Mouse (Mus musculus) cerebellum, adult 9-11 months (tissue): Measurements from ENCODE around the gene Cdsn.
"Not testable (repeated sequence)": the region's sequence is repeated elsewhere in the genome, so short reads cannot be mapped to it uniquely, and the experiment has no call there.

Experiments
- DNase-seq: peaks from one replicate; pipeline ENCODE4 v3.0.0; 2022

Cdsn gene

DNA sequence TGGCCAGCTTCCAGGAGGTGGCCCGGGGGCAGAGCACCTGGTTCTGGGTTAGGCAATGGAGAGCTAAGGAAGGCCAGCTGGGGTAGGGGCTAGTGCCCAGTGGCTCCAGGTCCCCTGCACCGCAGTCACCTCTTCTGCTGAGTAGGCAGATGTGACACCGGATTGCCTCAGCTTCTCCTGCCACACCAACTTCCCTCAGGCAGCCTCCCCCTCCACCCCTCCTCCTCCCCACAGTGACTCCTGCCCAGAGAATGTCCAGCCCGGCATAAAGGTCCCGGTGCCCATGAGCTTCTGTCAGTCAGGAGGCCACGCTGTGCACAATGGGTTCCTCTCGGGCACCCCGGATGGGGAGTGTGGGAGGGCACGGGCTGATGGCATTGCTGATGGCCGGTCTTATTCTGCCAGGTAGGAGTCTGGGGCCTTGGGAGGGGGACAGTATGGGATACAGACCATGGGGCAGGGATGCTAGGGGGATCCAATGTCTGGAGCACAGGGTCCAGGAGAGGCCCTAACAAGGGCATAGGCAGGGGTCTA is at the start of gene Cdsn:
TSS of gene Cdsn (plus strand) at position 248 of the 534 bp plus-strand sequence.
- no peak for DNase-seq

DNA sequence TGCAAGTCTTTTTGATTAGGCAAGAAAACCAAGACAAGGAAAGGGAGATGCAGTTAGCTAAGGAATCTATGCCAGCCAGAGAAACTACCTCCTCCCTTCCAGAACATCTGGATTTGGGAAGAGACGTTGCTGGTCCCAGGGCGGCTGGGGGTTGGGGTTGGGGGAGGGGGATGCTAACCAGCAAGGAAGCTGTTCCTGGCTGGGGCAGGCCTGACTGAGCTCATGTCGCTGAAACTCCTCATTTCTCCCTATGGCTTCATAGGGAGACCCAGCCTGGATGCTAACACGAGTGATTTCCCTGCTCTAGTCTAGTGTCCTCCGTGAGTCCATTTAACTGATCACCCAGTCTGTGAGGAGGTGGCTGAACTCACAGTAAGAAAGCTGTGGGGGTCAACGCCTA is 49.7 kb upstream of the Cdsn start:
- no peak for DNase-seq

DNA sequence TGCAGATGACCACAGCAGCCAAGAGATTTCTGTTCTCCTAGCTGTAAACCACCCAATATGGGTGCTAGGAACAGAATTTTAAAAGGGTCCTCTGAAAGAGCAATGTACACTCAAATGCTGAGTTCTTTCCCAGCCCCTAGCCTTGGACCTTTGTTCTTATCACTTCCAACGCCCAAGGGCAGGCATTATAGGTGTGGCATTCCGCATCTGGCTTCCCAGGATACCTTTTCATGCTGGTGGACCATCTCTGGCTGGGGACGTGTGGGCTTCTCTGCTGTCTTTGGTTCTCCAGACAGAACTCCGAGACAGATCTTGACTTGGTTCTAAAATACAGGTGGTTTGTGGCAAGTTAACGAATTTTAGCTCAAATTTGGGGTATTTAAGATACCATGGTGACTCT is 49.2 kb upstream of the Cdsn start:
- no peak for DNase-seq

DNA sequence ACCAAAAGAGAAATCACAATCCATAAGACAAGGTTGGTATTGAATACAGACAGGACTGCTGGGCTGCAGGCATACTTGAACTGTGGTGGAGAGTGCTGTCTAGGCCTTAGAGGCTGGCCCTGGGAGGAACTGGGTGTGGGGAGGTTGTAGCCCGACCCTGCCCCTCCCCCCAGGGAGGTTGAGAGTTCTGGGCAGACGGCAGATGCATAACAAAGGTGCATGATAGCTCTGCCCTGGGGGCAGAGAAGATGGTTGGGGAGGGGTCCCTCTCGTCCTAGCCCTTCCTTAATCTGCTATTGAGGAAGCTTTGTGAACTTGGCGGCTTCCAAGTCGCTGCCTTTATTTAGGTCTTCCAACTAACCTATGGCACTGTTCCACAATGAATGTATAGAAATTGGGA is 48.1 kb upstream of the Cdsn start:
- DNase-seq: no peak

DNA sequence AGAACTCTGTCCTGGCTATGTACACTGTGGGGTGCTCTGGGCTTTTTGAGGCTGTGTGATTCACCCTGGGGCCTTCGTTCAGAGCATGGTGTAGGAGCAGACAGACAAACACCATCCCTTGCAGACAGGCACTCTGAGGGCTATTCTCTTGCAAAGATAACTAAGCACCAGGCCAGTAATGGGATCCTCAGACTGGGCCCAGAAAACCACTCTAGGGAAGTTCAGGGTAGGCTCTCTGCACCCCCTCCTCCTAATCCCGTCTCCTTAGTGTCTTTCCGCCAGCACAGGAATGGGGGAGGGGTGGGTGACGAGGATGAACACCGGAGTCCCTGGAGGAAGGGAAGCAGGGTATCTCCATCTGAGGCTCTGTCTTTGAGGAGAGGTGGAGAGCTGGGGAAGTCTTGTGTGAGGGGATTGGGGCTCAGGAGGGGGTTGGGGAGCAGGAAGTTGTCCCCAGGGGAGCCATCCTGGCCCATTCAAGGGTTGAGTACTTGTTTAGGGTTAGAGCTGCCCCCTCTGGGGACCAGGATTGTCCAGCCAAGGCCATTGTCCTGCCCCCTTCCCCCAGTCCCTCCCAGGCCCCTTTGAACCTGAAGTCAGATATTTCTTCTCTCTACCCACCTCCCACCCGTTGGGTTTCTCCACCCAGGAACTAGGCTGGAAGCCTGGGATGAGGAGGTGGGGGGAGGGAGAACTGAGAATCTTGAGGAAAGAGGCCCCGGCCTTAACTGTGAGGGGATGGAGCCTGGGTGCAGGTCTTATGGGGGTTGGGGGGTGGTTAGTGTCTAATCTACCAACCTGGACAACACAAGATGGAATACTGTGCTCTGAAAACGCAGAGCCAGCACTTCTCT is 47.1 kb upstream of the Cdsn start:
- no peak for DNase-seq

DNA sequence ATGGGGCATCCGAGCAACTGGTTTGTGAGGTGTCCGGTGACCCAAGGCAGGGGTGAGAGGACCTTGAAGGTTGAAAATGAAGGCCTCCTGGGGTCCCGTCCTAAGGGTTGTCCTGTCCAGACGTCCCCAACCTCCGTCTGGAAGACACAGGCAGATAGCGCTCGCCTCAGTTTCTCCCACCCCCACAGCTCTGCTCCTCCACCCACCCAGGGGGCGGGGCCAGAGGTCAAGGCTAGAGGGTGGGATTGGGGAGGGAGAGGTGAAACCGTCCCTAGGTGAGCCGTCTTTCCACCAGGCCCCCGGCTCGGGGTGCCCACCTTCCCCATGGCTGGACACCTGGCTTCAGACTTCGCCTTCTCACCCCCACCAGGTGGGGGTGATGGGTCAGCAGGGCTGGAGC is 46.2 kb upstream of the Cdsn start, which contains the start of gene Pou5f1:
TSS of gene Pou5f1 (plus strand) at position 243 of the 400 bp plus-strand sequence.
- no peak for DNase-seq

DNA sequence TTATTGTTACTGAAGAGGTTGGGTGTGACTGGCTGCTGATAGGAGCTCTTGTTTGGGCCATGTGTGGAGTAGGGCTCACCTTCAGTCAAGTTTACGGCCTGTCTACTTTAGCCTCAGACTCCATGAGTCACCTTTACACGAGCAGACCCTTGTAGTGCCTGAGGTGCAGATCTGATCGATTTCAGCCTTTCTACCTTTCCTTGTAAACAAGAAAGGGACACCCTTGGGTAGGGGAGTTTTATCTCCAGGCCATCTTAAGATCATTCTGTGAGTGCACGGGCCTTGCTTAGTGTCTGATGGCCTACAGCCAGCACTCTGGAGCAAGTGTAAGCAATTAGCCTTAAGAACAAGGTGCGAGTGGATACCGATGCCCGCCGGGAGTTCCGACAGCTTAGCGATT is 45.0 kb upstream of the Cdsn start:
- no peak for DNase-seq

DNA sequence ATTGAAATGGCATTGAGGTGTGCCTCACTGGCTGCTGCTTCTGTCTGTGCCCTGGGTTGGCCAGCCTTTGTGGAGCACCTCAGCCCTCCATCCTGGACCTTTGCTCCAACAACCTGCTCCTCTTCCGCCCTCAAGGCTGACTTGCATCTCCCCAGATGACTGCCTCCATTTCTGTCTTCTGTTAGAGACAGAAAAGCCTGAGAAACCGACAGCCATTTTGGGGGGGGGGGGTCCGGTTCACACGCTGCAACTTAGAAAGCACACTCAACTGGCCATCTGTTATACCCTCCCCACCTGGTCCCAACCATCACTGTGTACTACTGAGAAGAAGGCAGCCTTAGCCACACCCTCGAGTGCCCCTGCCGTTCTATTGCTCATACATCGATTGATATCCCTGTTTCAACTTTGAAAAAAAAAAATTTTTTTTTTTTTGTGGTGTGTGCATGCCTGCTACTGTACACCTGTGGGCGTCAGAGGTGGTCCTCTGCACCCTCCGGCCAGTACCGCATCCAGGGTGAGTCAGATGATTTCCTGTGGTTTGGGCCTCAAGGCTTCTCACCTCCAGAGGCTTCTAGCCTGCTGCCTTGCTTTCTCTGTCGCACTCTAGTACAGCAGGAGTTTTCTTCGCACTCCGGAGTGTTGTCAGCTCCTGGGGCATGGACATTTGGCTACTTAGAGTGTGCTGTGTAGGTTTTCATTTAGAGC is 44.2 kb upstream of the Cdsn start:
- DNase-seq: no peak

DNA sequence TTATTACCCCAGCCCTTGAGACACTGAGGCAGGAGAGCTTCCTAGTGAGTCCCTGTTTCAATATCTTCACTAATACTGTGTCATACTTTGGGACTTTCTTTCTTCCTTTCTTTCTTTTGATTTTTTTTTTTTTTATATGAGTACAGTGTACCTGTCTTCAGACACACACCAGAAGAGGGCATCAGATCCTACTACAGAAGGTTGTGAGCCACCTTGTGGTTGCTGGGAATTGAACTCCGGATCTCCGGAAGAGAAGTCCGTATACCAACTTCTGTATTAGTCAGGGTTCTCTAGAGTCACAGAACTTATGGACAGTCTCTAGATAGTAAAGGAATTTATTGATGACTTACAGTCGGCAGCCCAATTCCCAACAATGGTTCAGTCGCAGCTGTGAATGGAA is 43.6 kb upstream of the Cdsn start:
- DNase-seq: not testable (repeated sequence)

DNA sequence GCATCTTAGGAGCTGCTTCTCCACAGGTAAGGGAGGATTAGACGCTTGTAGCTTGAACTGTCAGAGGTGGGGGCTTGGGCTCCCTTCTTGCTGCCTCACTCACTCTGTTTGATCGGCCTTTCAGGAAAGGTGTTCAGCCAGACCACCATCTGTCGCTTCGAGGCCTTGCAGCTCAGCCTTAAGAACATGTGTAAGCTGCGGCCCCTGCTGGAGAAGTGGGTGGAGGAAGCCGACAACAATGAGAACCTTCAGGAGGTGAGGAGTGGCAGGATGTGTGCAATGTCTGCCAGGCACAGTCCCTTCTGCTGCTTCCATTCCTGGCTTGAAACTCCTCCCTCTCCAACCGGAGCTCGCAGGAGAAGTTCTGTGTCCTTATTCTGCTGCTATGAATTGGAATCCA is 42.6 kb upstream of the Cdsn start:
- no peak for DNase-seq

DNA sequence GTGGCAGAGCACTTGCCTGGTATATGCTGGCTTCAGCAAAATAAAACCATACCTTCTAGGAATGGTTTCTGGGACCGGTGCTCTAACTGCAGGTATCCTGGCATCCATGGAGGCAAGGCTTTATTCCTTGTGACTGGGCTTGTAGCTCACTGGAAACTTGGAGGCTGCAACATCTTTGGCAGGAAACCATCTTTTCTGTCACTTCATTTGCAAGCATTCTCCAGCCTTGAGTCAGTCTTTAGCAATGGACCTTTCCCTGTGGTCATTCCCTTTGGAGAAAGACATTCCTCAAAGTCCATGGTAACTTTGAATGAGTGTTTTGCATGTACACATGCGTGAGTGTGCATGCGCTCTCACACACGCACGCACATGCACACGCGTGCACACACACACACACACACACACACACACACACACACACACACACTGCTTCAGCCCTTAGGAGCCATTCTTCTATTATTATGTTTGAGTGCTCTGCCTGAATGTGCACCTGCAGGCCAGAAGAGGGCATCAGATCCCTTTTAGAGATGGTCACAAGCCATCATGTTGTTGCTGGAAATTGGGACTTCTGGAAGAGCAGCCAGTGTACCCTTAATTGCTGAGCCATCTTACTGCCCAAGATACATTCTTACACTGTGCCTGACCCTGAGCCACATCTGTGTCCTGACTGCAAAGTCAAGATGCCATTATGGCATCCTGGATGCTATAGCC is 38.9 kb upstream of the Cdsn start:
- no peak for DNase-seq

DNA sequence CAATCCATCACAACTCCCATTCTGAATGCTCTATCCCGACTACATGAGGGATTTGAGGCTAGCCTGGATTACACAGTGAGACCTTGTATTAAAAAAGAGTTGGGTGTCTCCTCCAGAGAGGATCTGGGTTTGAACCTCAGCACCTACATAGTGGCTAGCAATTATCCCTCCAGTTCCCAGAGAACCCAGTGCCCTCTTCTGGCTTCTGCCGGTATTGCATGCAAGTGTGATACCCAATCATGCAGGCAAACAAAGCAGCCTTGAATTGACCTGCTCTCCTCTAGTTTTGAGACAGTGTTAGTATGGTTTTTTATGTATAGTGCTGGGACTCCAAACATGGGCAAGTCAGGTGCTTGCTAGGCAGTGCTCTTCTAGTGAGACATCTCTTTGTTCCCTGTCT is 38.0 kb upstream of the Cdsn start:
- peak; percentile 35 for DNase-seq

DNA sequence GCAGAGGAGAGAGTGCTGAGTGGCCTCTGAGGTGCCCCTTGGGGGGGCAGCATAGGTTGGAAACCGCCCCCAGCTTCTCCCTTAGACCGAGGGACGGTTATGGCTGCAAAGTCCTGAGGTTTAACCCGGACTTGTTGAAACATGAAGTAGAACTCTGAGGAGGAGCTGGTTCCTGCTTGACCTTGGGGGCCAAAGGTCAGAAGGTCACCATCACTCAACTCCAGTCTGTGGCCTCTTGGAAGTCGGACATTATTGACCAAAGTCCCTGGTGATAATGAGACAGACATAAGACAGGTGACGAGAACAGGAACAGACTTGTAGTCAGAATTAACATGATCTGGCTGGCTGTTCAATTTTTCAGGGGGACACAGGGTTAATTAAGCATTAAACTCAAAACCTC is 37.2 kb upstream of the Cdsn start:
- DNase-seq: peak; percentile 22

DNA sequence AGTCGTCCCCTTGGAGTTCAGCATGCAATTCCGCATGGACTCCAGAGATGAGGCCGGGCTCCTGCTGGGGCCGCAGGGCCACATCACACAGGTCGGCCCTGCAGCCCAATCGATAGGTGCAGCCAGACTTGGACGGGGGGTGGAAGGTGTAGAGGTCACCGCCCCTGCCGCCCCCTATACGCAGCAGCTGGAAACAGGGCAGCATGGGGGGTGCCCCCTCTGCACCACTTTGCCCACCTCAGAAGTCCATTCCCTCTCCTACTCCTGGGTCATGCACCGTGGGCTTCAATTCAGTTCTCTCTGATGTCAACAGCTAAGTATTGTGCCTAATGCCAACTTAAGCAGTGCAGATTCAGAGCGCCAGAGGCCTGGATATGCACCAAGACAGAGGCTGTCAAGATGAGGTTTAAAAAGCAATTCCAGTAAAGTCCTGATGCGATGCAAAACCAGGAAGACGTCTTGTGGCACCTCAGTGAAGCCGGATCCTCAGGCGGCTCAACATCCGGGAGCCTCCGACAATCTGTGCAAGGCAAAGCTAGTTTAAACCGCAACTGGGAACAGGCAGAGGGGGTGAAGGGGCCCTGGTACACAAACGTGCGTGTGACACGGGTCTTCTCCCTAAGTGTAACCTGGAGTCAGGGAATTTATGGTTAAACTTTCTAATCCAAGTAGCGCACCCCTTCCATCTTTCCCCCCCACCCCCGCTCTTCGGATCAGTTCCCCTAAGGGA is 35.9 kb upstream of the Cdsn start:
- DNase-seq: peak; percentile 41

DNA sequence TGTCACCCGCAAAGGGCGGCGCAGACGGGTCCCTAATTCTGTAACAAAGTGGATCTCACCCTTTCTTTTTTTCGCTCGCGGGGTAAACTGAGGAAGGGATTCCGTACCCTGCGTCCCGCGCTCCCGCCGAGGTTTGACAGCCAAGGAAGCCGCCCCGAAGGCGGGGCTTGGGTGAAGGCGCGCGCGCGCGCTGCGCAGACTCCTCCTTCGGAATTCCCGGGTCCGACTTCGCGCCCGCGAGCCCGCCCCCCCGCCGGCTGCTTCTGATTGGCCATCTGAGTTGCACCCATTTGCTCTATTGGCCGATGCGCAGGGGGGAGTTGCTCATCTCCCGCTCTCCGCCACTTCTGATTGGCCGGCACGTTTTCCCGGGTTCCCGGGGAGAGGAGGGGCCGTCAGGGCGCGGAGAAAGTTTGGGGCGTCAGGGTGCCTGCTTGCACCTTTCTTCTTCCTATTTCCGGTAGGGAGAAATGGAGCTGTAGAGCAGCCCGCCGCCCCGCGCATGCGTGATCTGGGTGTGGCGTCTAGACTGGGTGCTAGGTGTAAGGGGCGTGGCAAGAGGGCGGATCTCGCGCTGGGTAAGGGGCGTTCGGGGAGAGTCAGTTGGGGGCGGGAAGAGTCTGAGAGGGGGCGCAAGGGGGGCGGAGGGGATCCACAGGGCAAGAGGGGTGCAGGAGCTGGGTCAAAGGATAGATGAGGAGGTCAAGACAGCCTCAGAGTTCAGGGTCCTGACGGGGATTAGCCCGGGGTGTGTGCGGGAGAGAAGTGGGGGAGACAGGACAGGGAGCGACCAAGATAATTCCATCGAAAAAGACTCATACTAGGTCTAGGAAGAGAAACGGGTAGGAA is 35.1 kb upstream of the Cdsn start, which contains the start of the genes Tcf19 and Cchcr1:
TSS of gene Tcf19 (minus strand) at position 173 of the 849 bp plus-strand sequence.
TSS of gene Cchcr1 (plus strand) at position 449 of the 849 bp plus-strand sequence.
- DNase-seq: peak; percentile 94

DNA sequence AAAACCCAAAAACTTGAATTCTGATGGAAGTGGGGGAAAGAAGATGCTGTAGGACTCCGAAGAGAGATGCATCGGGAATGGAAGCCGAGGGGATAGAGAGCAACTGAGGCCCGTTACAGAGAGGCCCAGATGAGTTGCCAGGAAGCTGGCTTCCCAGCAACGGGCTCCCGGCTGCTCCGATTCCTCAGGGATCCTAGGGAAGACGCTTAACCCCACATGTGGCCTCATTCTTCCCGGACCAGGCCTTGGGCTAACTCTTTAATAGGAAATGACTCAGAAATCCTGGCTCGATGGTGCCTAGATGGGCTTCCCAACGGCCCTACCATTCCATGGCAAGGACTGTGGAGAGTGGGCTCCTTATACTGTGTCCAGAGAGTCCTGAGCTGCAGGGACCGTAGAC is 34.4 kb upstream of the Cdsn start:
- DNase-seq: no peak

DNA sequence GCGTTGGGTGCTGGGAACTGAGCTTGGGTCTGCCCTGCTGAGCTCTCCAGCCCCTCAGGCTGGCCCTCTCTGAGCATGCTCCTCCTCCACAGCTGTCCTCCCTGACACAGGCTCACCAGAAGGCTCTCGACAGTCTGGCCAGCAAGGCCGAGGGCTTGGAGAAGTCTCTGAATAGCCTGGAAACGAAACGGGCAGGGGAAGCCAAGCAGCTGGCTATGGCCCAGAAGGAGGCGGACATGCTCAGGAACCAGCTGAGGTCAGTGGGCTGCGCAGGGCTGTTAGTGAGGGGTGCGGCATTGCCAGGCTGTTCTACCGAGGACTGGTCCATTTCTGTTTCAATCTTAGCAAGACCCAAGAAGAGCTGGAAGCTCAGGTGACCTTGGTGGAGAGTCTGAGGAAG is 27.6 kb upstream of the Cdsn start:
- DNase-seq: no peak

DNA sequence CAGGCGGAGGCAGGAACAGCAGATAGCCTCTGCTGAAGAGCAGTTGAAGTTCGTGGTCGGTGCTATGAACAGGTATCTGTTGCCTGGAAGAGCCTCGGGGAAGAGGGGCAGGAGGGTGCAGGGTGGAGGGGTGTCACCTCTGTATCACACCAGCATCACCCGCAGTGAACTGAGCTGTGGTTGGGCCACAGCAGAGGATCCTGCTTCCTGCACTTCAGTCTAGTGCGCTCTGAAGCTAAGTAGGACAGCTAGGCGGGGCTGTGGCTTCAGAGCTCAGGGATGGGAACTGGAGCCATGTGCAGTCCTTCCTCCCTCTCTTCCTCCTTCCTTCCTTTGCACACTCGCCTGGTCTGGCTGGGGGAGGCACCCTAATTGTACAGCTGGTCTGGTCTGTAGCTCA is 25.3 kb upstream of the Cdsn start:
- no peak for DNase-seq

DNA sequence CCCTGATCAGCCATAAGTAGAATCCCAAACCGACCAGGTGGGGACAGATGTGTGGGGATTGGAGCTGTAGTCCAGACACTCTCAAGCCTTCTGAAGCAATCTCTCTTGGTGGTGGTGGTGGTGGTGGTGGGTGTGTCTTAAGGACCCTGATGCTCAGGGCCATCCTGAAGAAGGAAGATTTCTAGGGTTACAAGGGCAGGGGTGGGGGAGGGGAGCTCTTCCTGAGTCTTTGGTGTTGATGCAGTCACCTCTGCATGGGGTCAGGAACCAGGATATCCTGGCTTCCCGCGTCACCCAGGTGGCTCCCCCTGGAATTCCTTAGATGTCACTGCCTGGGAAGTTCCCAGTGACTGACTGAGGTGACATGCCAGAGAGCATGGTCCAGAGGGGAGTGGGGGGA is 19.6 kb upstream of the Cdsn start:
- DNase-seq: no peak

DNA sequence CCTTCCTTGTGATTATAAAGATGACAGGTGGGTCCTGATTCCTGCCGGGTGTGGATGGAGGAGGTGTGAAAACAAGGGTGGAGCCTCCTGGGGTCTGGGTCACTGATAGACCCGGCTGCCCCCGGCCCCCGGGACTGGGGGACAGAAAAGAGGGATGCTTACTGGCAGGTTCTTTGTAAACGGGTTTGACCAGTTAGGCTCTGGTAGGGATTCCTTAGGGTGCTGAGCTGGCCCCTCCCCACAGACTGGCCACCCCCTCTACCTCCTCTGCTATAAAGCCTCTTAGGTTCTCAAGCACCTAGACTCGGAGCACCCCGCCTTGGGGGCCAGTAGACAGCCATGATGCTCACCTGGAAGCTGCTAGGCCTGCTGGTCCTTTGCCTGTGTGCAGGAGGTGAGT is 19.0 kb upstream of the Cdsn start, which contains the start of gene Psors1c2:
TSS of gene Psors1c2 (plus strand) at position 301 of the 400 bp plus-strand sequence.
- DNase-seq: no peak

DNA sequence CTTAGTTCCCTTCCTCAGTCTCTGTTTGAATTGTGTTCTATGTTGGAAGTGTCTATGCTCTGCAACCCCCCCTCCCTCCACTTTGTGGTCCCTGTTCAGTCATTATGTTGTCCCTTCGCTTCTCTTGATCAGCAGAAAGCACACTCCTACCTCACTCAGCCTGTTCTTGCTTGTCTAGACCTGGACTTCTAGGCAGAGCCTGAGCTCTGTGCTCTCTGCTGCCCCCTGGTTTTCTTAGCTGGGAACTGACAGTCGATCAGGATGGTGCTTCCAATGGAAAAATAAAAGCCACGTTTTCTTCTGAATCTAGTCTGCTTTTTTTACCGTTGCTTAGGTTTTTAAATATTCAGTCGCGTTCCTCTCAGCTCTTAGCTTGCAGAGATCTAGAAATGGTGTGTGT is 17.6 kb upstream of the Cdsn start:
- peak; percentile 78 for DNase-seq
